Mouse (Mus musculus): ENCODE measurements at regions not wholly inside any gene's neighbourhood (a gene's known extent, or its start where the extent isn't known, plus 50 kb on each side); places are given as distances from the start of the nearest gene placed in this dataset.
A peak's percentile ranks its signal among the peaks of the same experiment; 100 is the strongest.

DNA sequence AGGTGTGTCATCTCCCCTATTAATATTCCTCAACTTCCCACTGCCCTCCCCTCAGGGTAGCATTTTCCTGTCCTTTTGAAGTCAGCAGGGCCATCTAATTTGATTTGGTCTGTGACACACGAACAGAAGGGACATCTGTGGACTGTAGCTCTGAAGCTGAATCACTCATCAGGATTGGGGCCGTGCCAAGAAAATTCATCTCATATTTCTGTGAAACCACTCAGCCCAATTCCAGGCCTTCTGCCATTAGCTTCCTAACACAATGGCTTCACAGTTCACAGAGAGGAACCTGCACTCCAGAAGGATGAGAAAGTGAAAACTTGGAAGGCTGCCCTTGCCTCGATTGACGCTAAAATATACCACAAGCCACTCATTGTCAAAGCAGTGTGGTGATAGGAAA is 86.1 kb downstream of the Abhd5 start:
- DNase-seq (ENCODE audit: low spot score) = no peak
- 41% methylated on average over 4 of the region's 4 CpGs for whole genome bisulfite sequencing

DNA sequence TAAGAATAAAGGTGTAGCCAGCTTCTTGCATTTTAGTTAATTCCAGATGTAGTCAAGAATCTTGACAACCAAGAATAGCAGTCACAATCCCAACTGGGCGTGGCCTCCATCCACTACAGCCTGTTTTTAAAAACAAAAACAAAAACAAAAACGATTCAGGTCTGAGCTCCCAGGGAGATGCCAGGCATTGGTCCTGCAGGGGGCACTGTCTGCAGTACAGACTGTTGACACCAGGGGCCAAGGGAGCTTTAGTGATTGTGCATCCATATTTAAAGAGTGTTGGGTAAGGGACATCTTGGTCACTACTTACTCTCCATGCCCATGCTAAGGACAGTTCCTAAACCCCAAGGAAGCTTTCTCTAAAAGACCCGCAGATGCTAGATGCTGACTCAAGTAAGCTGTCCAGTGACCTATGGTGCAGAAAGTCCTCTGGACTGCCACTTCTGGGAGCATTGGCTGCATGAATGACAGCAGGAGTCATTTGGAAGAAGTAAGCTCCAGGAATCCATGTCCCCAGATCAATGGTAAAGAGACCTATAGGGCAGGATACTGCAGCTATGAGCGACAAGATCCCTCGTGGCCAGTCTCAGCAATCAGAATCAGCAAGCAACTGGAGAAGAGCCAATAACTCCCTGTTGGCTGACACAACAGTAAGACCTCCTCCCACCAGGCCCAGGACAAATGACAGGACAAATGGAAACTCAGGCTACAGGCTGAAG is 95.1 kb downstream of the Abhd5 start:
- Histone ChIP-seq H3K27me3 (ENCODE audit: control insufficient read depth, insufficient read depth, low read length) (no peaks in the 10 kb centered on the region), H3K9me3 (replicated peaks; ENCODE audit: control insufficient read depth, low read length) (no peaks in the 10 kb centered on the region), H3K4me2 (ENCODE audit: low read depth, low read length) (no peak overlapping the region), H3K4me1 (ENCODE audit: control insufficient read depth, insufficient read depth) (no peaks in the 10 kb centered on the region), H3K27ac (ENCODE audit: low read depth) (no peak overlapping the region), H3K9ac (replicated peaks; ENCODE audit: low read depth, low read length) (no peak overlapping the region), H3K4me3 (ENCODE audit: low read depth, low read length) (no peak overlapping the region), H3K36me3 (replicated peaks; ENCODE audit: control insufficient read depth, insufficient read depth, low read length) (no peaks in the 10 kb centered on the region)
- WGBS = 51% methylated on average over 5 of the region's 5 CpGs
- no peak for DNase-seq (ENCODE audit: low spot score)
- TF ChIP-seq EP300 (IDR thresholded peaks at IDR 0.05; ENCODE audit: low read depth) = no peak
- TF ChIP-seq CTCF (IDR thresholded peaks at IDR 0.05; ENCODE audit: low read depth) = peak; percentile 20
- no peak for ATAC-seq (ENCODE audit: insufficient read depth, low read depth)

More for the DNA sequence above, 86.1 kb downstream of the Abhd5 start:
- Histone ChIP-seq H3K9me3 (replicated peaks; ENCODE audit: control insufficient read depth, low read length) (no peaks in the 10 kb centered on the region), H3K4me3 (ENCODE audit: low read depth, low read length) (no peak overlapping the region), H3K36me3 (replicated peaks; ENCODE audit: control insufficient read depth, insufficient read depth, low read length) (no peaks in the 10 kb centered on the region), H3K4me1 (ENCODE audit: control insufficient read depth, insufficient read depth) (no peaks in the 10 kb centered on the region), H3K27me3 (ENCODE audit: control insufficient read depth, insufficient read depth, low read length) (no peaks in the 10 kb centered on the region), H3K4me2 (ENCODE audit: low read depth, low read length) (no peak overlapping the region), H3K9ac (replicated peaks; ENCODE audit: low read depth, low read length) (no peak overlapping the region), H3K27ac (ENCODE audit: low read depth) (no peak overlapping the region)
- TF ChIP-seq EP300 (IDR thresholded peaks at IDR 0.05; ENCODE audit: low read depth) (no peak), CTCF (IDR thresholded peaks at IDR 0.05; ENCODE audit: low read depth) (no peak)
- ATAC-seq (ENCODE audit: insufficient read depth, low read depth) = no peak

DNA sequence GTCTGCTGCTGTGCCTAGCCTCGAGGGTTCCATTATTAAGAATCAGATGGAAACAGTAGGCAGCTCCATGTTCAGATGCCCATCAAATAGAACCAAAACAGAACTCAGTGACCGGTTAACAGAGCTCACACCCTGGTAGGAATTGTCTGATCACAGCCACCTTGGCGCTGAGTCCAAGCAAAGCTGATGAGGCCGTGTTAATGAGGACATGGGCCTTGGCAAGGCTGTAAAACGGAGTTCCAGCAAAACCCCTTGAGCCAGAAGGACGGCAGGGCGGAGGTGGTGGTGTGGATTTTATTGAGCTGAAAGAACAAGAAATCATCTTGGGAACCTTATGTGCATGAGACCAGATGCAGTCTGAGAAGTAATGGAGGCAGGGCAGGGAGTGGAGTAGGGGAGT is 96.2 kb downstream of the Abhd5 start:
- no peaks in the 10 kb centered on the region for H3K4me1 ChIP-seq (ENCODE audit: control insufficient read depth, insufficient read depth)
- ATAC-seq (ENCODE audit: insufficient read depth, low read depth) (no peak), DNase-seq (ENCODE audit: low spot score) (no peak)
- no peaks in the 10 kb centered on the region for H3K36me3 ChIP-seq (replicated peaks; ENCODE audit: control insufficient read depth, insufficient read depth, low read length)
- H3K9me3 ChIP-seq (replicated peaks; ENCODE audit: control insufficient read depth, low read length) = no peaks in the 10 kb centered on the region
- no peak overlapping the region for H3K4me3 ChIP-seq (ENCODE audit: low read depth, low read length)
- H3K4me2 ChIP-seq (ENCODE audit: low read depth, low read length) = no peak overlapping the region
- no peak overlapping the region for H3K9ac ChIP-seq (replicated peaks; ENCODE audit: low read depth, low read length)
- no peak overlapping the region for H3K27ac ChIP-seq (ENCODE audit: low read depth)
- TF ChIP-seq EP300 (IDR thresholded peaks at IDR 0.05; ENCODE audit: low read depth) (no peak), CTCF (IDR thresholded peaks at IDR 0.05; ENCODE audit: low read depth) (no peak)
- no peaks in the 10 kb centered on the region for H3K27me3 ChIP-seq (ENCODE audit: control insufficient read depth, insufficient read depth, low read length)
- 86% methylated on average over 7 of the region's 7 CpGs for WGBS

DNA sequence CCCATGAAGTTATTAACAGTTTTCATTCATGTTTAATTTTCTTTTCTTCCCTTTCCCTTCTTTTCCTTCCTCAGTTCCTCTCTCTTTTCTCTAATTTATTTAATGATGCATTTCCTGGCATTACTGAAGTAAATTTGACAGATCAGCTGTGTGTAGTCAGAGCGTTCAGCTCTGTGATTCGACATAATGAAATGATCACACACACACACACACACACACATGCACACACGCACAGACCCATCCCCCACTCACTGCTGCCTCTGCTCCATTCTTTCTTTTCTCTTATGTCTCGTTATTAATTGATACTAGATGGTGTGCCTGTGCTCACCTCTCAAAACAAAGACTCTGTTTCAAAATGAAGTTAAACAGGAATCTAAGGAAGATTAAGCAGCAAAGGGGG is 96.9 kb downstream of the Abhd5 start:
- Histone ChIP-seq H3K9me3 (replicated peaks; ENCODE audit: control insufficient read depth, low read length) (no peaks in the 10 kb centered on the region), H3K4me3 (ENCODE audit: low read depth, low read length) (no peak overlapping the region), H3K27me3 (ENCODE audit: control insufficient read depth, insufficient read depth, low read length) (no peaks in the 10 kb centered on the region), H3K36me3 (replicated peaks; ENCODE audit: control insufficient read depth, insufficient read depth, low read length) (no peaks in the 10 kb centered on the region), H3K4me2 (ENCODE audit: low read depth, low read length) (no peak overlapping the region), H3K9ac (replicated peaks; ENCODE audit: low read depth, low read length) (no peak overlapping the region), H3K4me1 (ENCODE audit: control insufficient read depth, insufficient read depth) (no peaks in the 10 kb centered on the region), H3K27ac (ENCODE audit: low read depth) (no peak overlapping the region)
- TF ChIP-seq CTCF (IDR thresholded peaks at IDR 0.05; ENCODE audit: low read depth) = no peak
- TF ChIP-seq EP300 (IDR thresholded peaks at IDR 0.05; ENCODE audit: low read depth) = no peak
- ATAC-seq (ENCODE audit: insufficient read depth, low read depth) = no peak
- WGBS = 60% methylated on average over 4 of the region's 4 CpGs
- DNase-seq (ENCODE audit: low spot score) = no peak

DNA sequence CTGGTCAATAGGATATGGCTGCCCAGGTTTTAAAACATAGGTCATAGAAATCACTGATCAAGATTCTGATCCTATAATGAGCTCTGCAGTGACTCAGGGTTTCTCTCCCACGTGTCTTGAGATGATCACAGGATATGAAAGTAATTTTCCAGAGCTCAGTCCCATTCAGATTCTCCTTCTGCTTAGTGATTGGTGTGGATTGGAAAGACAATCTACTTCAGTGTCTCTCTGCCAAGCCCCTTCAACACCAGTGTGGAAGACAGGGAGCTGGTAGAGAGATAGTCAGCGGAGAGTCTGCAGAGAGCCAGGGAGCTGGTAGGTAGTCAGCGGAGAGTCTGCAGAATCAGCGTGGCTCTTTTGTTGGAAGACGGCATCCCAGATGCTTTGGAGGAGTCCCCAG is 99.1 kb downstream of the Abhd5 start:
- no peak for DNase-seq (ENCODE audit: low spot score)
- no peak for TF ChIP-seq CTCF (IDR thresholded peaks at IDR 0.05; ENCODE audit: low read depth)
- TF ChIP-seq EP300 (IDR thresholded peaks at IDR 0.05; ENCODE audit: low read depth) = no peak
- Histone ChIP-seq H3K9ac (replicated peaks; ENCODE audit: low read depth, low read length) (no peak overlapping the region), H3K27ac (ENCODE audit: low read depth) (no peak overlapping the region), H3K4me2 (ENCODE audit: low read depth, low read length) (no peak overlapping the region), H3K4me3 (ENCODE audit: low read depth, low read length) (no peak overlapping the region), H3K27me3 (ENCODE audit: control insufficient read depth, insufficient read depth, low read length) (no peaks in the 10 kb centered on the region), H3K4me1 (ENCODE audit: control insufficient read depth, insufficient read depth) (no peaks in the 10 kb centered on the region), H3K9me3 (replicated peaks; ENCODE audit: control insufficient read depth, low read length) (no peaks in the 10 kb centered on the region), H3K36me3 (replicated peaks; ENCODE audit: control insufficient read depth, insufficient read depth, low read length) (no peaks in the 10 kb centered on the region)
- WGBS = 57% methylated on average over 5 of the region's 5 CpGs
- ATAC-seq (ENCODE audit: insufficient read depth, low read depth) = no peak

DNA sequence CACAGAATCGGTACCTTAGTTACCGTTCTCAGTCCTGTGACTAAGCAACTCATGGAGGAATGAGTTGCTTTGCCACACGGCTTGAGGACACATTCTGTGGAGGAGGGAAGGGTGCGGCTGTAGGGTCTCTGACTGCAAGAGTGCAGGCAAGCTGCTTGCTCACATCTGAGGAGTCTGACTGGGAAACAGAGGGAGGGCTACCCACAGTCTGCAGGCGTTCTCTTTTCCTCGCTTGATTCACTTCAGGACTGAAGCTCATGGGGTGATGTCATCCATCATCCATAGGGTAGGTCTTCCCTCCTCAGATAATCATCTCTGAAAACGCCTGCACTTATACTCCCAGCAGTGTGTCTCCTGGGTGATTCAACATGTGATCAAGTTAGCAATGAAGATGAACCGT is 103.9 kb downstream of the Abhd5 start:
- H3K27ac ChIP-seq (ENCODE audit: low read depth) = no peak overlapping the region
- ATAC-seq (ENCODE audit: insufficient read depth, low read depth) (no peak), DNase-seq (ENCODE audit: low spot score) (no peak)
- WGBS = 58% methylated on average over 8 of the region's 8 CpGs
- H3K9me3 ChIP-seq (replicated peaks; ENCODE audit: control insufficient read depth, low read length) = no peaks in the 10 kb centered on the region
- no peaks in the 10 kb centered on the region for H3K27me3 ChIP-seq (ENCODE audit: control insufficient read depth, insufficient read depth, low read length)
- no peak overlapping the region for H3K4me2 ChIP-seq (ENCODE audit: low read depth, low read length)
- no peaks in the 10 kb centered on the region for H3K4me1 ChIP-seq (ENCODE audit: control insufficient read depth, insufficient read depth)
- no peak for TF ChIP-seq EP300 (IDR thresholded peaks at IDR 0.05; ENCODE audit: low read depth)
- TF ChIP-seq CTCF (IDR thresholded peaks at IDR 0.05; ENCODE audit: low read depth) = no peak
- no peaks in the 10 kb centered on the region for H3K36me3 ChIP-seq (replicated peaks; ENCODE audit: control insufficient read depth, insufficient read depth, low read length)
- H3K4me3 ChIP-seq (ENCODE audit: low read depth, low read length) = no peak overlapping the region
- no peak overlapping the region for H3K9ac ChIP-seq (replicated peaks; ENCODE audit: low read depth, low read length)

Measured in heart, postnatal 0 days (tissue).